Mouse (Mus musculus) MEL (cell line): ENCODE measurements around the gene Rpl6. TPM values are rescaled to one million over a fixed set of nuclear protein-coding genes. Genes with fewer than 3 reads are reported as not detected.
A peak's percentile ranks its signal among the peaks of the same experiment; 100 is the strongest.

ENCODE experiments used
- DNase-seq: peaks from one replicate; pipeline ENCODE4 v3.0.0; 2011; ENCODE audit warnings: low read depth, low spot score
- H3K27ac ChIP-seq: 2 replicates; pipeline ENCODE4 v1.5.1; 2012; ENCODE audit warnings: low read depth, mild to moderate bottlenecking, control low read depth, low read length, moderate library complexity; ENCODE audit not compliant: control insufficient read depth
- H3K27me3 ChIP-seq, 2 experiments: fragments of 150-350 bp in 1 of 2; sonication (generic) in 1 of 2; 2 replicates each; pipeline ENCODE4 v1.6.1; 2012; ENCODE audit warnings: low read length in 2 of 2, mild to moderate bottlenecking in 2 of 2, improper control_type of control experiment in 1 of 2, moderate library complexity in 1 of 2; ENCODE audit not compliant: insufficient read depth in 2 of 2, control insufficient read depth in 1 of 2
- H3K36me3 ChIP-seq, 2 experiments: 2 replicates each; pipeline ENCODE4 v1.6.1; 2012 to 2014; ENCODE audit warnings: low read length in 2 of 2, improper control_type of control experiment in 1 of 2, inconsistent platforms in 1 of 2, mild to moderate bottlenecking in 1 of 2; ENCODE audit not compliant: insufficient read depth in 2 of 2, control insufficient read depth in 1 of 2
- H3K4me1 ChIP-seq, 2 experiments: fragments of 150-350 bp in 1 of 2; sonication (generic) in 1 of 2; 2 replicates each; pipeline ENCODE4 v1.6.1; 2012; ENCODE audit warnings: low read length in 2 of 2, improper control_type of control experiment in 1 of 2, mild to moderate bottlenecking in 1 of 2; ENCODE audit not compliant: insufficient read depth in 2 of 2, control insufficient read depth in 1 of 2
- H3K4me3 ChIP-seq, 2 experiments: fragments of 150-350 bp in 1 of 2; sonication (generic) in 1 of 2; 2 replicates each; pipeline ENCODE4 v1.5.1; 2012; ENCODE audit warnings: low read depth in 2 of 2, low read length in 2 of 2, mild to moderate bottlenecking in 2 of 2, moderate library complexity in 2 of 2, control low read depth in 1 of 2, improper control_type of control experiment in 1 of 2; ENCODE audit not compliant: control insufficient read depth in 1 of 2, insufficient read depth in 1 of 2
- H3K79me2 ChIP-seq: 2 replicates; pipeline ENCODE4 v1.6.1; 2012; ENCODE audit warnings: mild to moderate bottlenecking, low read length, moderate library complexity; ENCODE audit not compliant: control insufficient read depth, poor library complexity, insufficient read depth
- H3K9ac ChIP-seq: 2 replicates; pipeline ENCODE4 v1.6.1; 2012; ENCODE audit warnings: low read depth, mild to moderate bottlenecking, control low read depth, low read length, moderate library complexity; ENCODE audit not compliant: control insufficient read depth, poor library complexity, severe bottlenecking
- H3K9me3 ChIP-seq: fragments of 150-350 bp; sonication (generic); replicated peaks from 2 replicates; pipeline ENCODE4 v1.6.1; 2012; ENCODE audit warnings: mild to moderate bottlenecking, low read length, improper control_type of control experiment, moderate library complexity; ENCODE audit not compliant: insufficient read depth
- CHD2 ChIP-seq: IDR thresholded peaks from 2 replicates; pipeline ENCODE4 v1.6.1; 2011; ENCODE audit warnings: low read length, improper control_type of control experiment
- CTCF ChIP-seq, 3 experiments: IDR thresholded peaks in 2 of 3; conservative IDR thresholded peaks in 1 of 3; 2 replicates each; pipeline ENCODE4 v1.5.1; 2011 to 2012; ENCODE audit warnings: low read length in 3 of 3, low read depth in 2 of 3, mild to moderate bottlenecking in 2 of 3, improper control_type of control experiment in 1 of 3, inconsistent platforms in 1 of 3, mixed read lengths in 1 of 3, moderate library complexity in 1 of 3; ENCODE audit not compliant: control insufficient read depth in 1 of 3, insufficient read depth in 1 of 3, poor library complexity in 1 of 3, severe bottlenecking in 1 of 3
- ELF1 ChIP-seq: IDR thresholded peaks from 2 replicates; pipeline ENCODE4 v1.6.1; 2014; ENCODE audit warnings: low read depth, mild to moderate bottlenecking, inconsistent platforms, low read length, improper control_type of control experiment, moderate library complexity
- EP300 ChIP-seq, 2 experiments: IDR thresholded peaks; 2 replicates each; pipeline ENCODE4 v1.6.1; 2011; ENCODE audit warnings: improper control_type of control experiment in 2 of 2, low read length in 2 of 2, low read depth in 1 of 2, mild to moderate bottlenecking in 1 of 2
- GABPA ChIP-seq: IDR thresholded peaks from 2 replicates; pipeline ENCODE4 v1.6.1; 2012; ENCODE audit warnings: low read depth, mild to moderate bottlenecking, inconsistent platforms, low read length, improper control_type of control experiment, moderate library complexity
- JUND ChIP-seq: IDR thresholded peaks from 2 replicates; pipeline ENCODE4 v1.6.1; 2011; ENCODE audit warnings: low read depth, mild to moderate bottlenecking, improper control_type of control experiment, low read length
- KAT2A ChIP-seq: conservative IDR thresholded peaks from 2 replicates; pipeline ENCODE4 v1.6.1; 2012; ENCODE audit warnings: low read depth, low read length, improper control_type of control experiment, inconsistent platforms
- MXI1 ChIP-seq: IDR thresholded peaks from 2 replicates; pipeline ENCODE4 v1.6.1; 2011; ENCODE audit warnings: mild to moderate bottlenecking, low read depth, low read length, improper control_type of control experiment
- MYC ChIP-seq: IDR thresholded peaks from 2 replicates; pipeline ENCODE4 v1.6.1; 2011; ENCODE audit warnings: low read depth, mild to moderate bottlenecking, low read length, improper control_type of control experiment, moderate library complexity
- NRF1 ChIP-seq: IDR thresholded peaks from 2 replicates; pipeline ENCODE4 v1.6.1; 2014; ENCODE audit warnings: low read depth, mild to moderate bottlenecking, inconsistent platforms, low read length, improper control_type of control experiment, moderate library complexity; ENCODE audit not compliant: poor library complexity, insufficient read depth, severe bottlenecking
- POLR2AphosphoS5 ChIP-seq: IDR thresholded peaks from 2 replicates; pipeline ENCODE4 v1.6.1; 2012; ENCODE audit warnings: low read depth, borderline replicate concordance, mild to moderate bottlenecking, inconsistent platforms, low read length, moderate library complexity, mixed read lengths
- RAD21 ChIP-seq: IDR thresholded peaks from 2 replicates; pipeline ENCODE4 v1.6.1; 2011; ENCODE audit warnings: mild to moderate bottlenecking, low read depth, low read length, improper control_type of control experiment
- SIN3A ChIP-seq: IDR thresholded peaks from 2 replicates; pipeline ENCODE4 v1.6.1; 2012; ENCODE audit warnings: low read length, improper control_type of control experiment, inconsistent platforms
- SMC3 ChIP-seq: IDR thresholded peaks from 2 replicates; pipeline ENCODE4 v1.6.1; 2011; ENCODE audit warnings: low read depth, low read length, improper control_type of control experiment
- TAL1 ChIP-seq: IDR thresholded peaks from 2 replicates; pipeline ENCODE4 v1.6.1; 2012; ENCODE audit warnings: mild to moderate bottlenecking, inconsistent platforms, low read length, moderate library complexity, mixed read lengths
- TCF12 ChIP-seq: IDR thresholded peaks from 2 replicates; pipeline ENCODE4 v1.6.1; 2014; ENCODE audit warnings: low read depth, mild to moderate bottlenecking, inconsistent platforms, low read length, improper control_type of control experiment, moderate library complexity
- USF1 ChIP-seq: IDR thresholded peaks from 2 replicates; pipeline ENCODE4 v1.6.1; 2014; ENCODE audit warnings: low read depth, mild to moderate bottlenecking, inconsistent platforms, low read length, improper control_type of control experiment, moderate library complexity
- USF2 ChIP-seq, 2 experiments: IDR thresholded peaks; 2 replicates each; pipeline ENCODE4 v1.6.1; 2011 to 2012; ENCODE audit warnings: improper control_type of control experiment in 2 of 2, low read length in 2 of 2, borderline replicate concordance in 1 of 2, inconsistent platforms in 1 of 2, low read depth in 1 of 2, mild to moderate bottlenecking in 1 of 2; ENCODE audit not compliant: insufficient read depth in 1 of 2
- ZC3H11A ChIP-seq: IDR thresholded peaks from 2 replicates; pipeline ENCODE4 v1.6.1; 2012; ENCODE audit warnings: low read depth, mild to moderate bottlenecking, inconsistent platforms, low read length, improper control_type of control experiment
- ZKSCAN1 ChIP-seq: IDR thresholded peaks from 2 replicates; pipeline ENCODE4 v1.6.1; 2012; ENCODE audit warnings: low read depth, mild to moderate bottlenecking, inconsistent platforms, low read length, improper control_type of control experiment, moderate library complexity
- ZMIZ1 ChIP-seq: IDR thresholded peaks from 2 replicates; pipeline ENCODE4 v1.6.1; 2012; ENCODE audit warnings: low read depth, mild to moderate bottlenecking, inconsistent platforms, low read length, improper control_type of control experiment, moderate library complexity
- polyA plus RNA-seq, 2 experiments: library from polyadenylated mRNA; stranded (reverse) in 1 of 2; unstranded in 1 of 2; fragments of >175 nt in 1 of 2; fragments of >200 nt in 1 of 2; gene quantifications; 2 replicates each; pipeline versions ENCODE4 v1.2.1 to v1.2.4; 2012; ENCODE audit warnings: low replicate concordance in 2 of 2, low read depth in 1 of 2; ENCODE audit not compliant: insufficient read length in 2 of 2, insufficient read depth in 1 of 2, missing spikeins in 1 of 2
- total RNA-seq: library from RNA; depleted of rRNA; stranded (reverse); fragments of 300-350 nt; gene quantifications from 2 replicates; pipeline ENCODE4 v1.2.3, GENCODE M21; 2012

Rpl6 gene
- total and polyA plus RNA-seq, 3 experiments = 850 to 2,901 (median 2,779) TPM

DNA sequence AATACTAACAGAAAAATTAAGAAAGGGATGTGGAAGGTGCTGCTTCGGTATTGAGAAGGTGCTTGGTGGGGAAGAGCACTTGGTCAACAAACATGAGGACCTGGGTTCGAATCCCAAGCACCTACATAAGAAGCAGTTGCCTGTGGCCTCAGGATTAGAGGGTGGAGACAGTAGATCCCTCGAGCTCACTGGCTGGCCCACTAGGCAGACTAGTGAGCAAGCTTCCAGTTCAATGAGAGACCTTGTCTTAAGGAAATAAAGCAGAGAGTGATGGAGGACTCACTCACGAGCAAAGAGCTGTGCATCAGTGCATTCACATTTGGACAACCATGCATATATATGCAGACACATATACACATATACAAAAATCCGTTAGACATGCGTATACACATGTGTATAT, 7.8 kb downstream of the Rpl6 start:
- Histone ChIP-seq H3K27ac (no peak overlapping the region), H3K9ac (no peak overlapping the region), H3K79me2 (peaks cover 10% of the 10 kb centered on the region), H3K9me3 (no peaks in the 10 kb centered on the region), H3K27me3 (no peaks in the 10 kb centered on the region), H3K36me3 (peaks cover 10 to 18% of the 10 kb centered on the region in 2 experiments), H3K4me1 (peaks cover 0 to 3% of the 10 kb centered on the region in 2 experiments; a peak in 1 of 4 replicates), H3K4me3 (no peak overlapping the region)
- TF ChIP-seq CHD2 = no peak
- no peak for TF ChIP-seq ZC3H11A
- no peak for TF ChIP-seq RAD21
- TF ChIP-seq ELF1 = no peak
- TF ChIP-seq MXI1 = no peak
- TF ChIP-seq USF2 (IDR thresholded peaks at IDR 0.05; ENCODE audit: borderline replicate concordance in 1 of 2, insufficient read depth in 1 of 2, low read depth in 1 of 2, low read length in 2 of 2) = no peak
- no peak for TF ChIP-seq GABPA
- peak; percentile 49 for DNase-seq

DNA sequence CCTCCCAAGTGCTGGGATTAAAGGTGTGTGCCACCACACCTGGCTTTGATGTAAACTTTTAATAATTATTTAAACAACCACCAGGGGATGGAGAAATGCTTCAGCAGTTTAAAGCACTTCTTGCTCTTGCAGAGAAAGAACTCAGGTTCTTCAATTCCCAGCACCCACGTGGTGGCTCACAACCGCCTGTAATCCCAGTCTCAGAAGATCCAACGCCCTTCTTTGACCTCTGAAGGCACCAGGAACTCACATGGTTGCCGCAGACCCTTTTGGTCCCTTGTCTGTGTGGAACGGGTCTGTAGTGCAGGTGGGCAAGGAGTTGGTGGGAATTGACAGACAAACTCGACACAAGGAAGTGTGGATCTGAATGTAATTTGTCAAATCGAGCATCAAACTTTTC, 10.4 kb downstream of the Rpl6 start:
- Histone ChIP-seq H3K36me3 (peaks cover 2 to 3% of the 10 kb centered on the region in 2 experiments; a peak in 2 of 4 replicates), H3K4me3 (no peak overlapping the region; a peak in 1 of 4 replicates), H3K27me3 (no peaks in the 10 kb centered on the region), H3K4me1 (peaks cover 1 to 3% of the 10 kb centered on the region in 2 experiments; a peak in 2 of 4 replicates), H3K79me2 (no peaks in the 10 kb centered on the region), H3K27ac (peak overlapping the region; percentile 14; the same call in 1 of the 2 replicates), H3K9me3 (no peaks in the 10 kb centered on the region), H3K9ac (no peak overlapping the region)
- DNase-seq = peak; percentile 45
- TF ChIP-seq ZMIZ1 (no peak), ZC3H11A (no peak), KAT2A (no peak), USF2 (IDR thresholded peaks at IDR 0.05; ENCODE audit: borderline replicate concordance in 1 of 2, insufficient read depth in 1 of 2, low read depth in 1 of 2, low read length in 2 of 2) (no peak), MXI1 (peak; percentile 64)

DNA sequence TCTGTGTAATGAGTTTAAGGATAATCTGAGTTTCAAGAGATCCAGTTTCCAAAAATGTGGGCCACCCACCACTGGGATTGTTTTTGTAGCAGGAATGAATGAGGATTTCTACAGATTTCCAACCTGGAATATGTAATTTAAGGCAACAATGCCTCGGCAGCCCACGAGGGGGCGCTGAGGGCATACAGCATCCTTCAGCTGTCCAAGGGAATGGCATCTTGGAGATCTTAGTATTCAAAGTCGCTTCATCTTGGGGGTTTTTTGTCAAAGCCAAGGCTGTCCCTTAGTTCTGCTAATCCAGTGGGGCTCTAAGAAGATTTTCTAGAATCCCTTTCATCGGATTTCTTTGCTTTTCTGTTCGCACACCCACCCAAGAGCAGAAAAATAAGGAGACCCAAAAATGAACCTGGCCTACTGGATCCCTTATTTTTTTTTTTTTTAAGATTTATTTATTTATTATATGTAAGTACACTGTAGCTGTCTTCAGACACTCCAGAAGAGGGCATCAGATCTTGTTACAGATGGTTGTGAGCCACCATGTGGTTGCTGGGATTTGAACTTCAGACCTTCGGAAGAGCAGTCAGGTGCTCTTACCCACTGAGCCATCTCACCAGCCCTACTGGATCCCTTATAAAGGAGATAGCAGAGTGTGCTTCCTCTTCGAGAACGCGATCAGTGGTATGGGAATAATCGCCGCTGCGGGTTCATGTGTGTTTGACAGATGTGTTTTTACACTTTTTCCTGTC, 11.3 kb downstream of the Rpl6 start:
- Histone ChIP-seq H3K79me2 (peaks cover 5% of the 10 kb centered on the region), H3K27me3 (no peaks in the 10 kb centered on the region), H3K4me3 (peak overlapping the region; percentile 64 to 67), H3K9me3 (no peaks in the 10 kb centered on the region), H3K9ac (peak overlapping the region; percentile 58), H3K4me1 (peaks cover 2 to 3% of the 10 kb centered on the region in 2 experiments; a peak in 2 of 4 replicates), H3K27ac (peak overlapping the region; percentile 54), H3K36me3 (peaks cover 2 to 3% of the 10 kb centered on the region in 2 experiments; a peak in 2 of 4 replicates)
- peak; percentile 84 for DNase-seq
- TF ChIP-seq CTCF (IDR thresholded peaks at IDR 0.05 in 2 of 3, conservative IDR thresholded peaks at IDR 0.05 in 1 of 3; ENCODE audit: control insufficient read depth in 1 of 3, insufficient read depth in 1 of 3, low read depth in 2 of 3, low read length in 3 of 3, poor library complexity in 1 of 3, severe bottlenecking in 1 of 3) (peak; percentile 90 to 94 (median 92)), ZKSCAN1 (no peak), SMC3 (peak; percentile 87), RAD21 (peak; percentile 94), ELF1 (peak; percentile 58; the same call in 1 of the 2 replicates), MYC (no peak), TAL1 (no peak), SIN3A (peak; percentile 66; the same call in 1 of the 2 replicates), NRF1 (no peak), ZMIZ1 (no peak), EP300 (IDR thresholded peaks at IDR 0.05; ENCODE audit: low read depth in 1 of 2, low read length in 2 of 2) (no peak), KAT2A (peak; percentile 44; the same call in 1 of the 2 replicates), POLR2AphosphoS5 (no peak), TCF12 (no peak), MXI1 (peak; percentile 72), JUND (no peak), USF1 (peak; percentile 33; the same call in 1 of the 2 replicates), USF2 (IDR thresholded peaks at IDR 0.05; ENCODE audit: borderline replicate concordance in 1 of 2, insufficient read depth in 1 of 2, low read depth in 1 of 2, low read length in 2 of 2) (no peak)
